Comparison of ENCODE assay signal across 8 mouse cellular contexts in the genomic region with DNA sequence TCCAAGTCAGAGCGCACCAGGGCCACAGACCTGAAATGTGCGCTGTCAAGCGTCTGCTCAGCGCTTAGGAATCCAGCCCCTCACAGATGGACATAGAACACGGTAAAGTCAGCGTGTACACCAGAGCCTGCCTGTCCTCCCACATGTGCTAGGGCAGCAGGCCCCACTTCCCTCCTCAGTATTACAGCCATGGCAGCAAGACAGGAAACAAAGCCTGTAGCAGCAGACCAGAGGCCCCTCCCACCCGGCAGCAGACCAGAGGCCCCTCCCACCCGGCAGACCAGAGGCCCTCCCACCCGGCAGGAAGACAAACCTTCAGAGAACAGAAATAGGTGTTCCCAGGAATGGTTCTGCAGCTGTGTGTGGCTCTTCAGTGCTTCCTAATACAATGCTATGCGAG. TPM values are rescaled to one million over a fixed set of nuclear protein-coding genes. Genes with fewer than 3 reads are reported as not detected.
DNase-seq lines count a peak whose midpoint lies in the region; ATAC-seq lines count a peak whose summit lies in the region.

No protein-coding gene starts in this region.

- peak; percentile 29 for DNase-seq in urinary bladder, postnatal 14 days (ENCODE audit: low spot score)
- no peak for DNase-seq in urinary bladder, adult 18-20 months (ENCODE audit: low spot score in 2 of 2)
- peak; percentile 68 for DNase-seq in forebrain, embryonic 11.5 days (ENCODE audit: low spot score)
- DNase-seq in kidney, postnatal 10 days: peak; percentile 74
- no peak for DNase-seq in left cerebral cortex, adult 8-10 months (ENCODE audit: low spot score in 2 of 2)
- DNase-seq in cerebellum, postnatal 10 days: no peak
- DNase-seq in layer of hippocampus, adult 9-11 months: no peak

- H3K27ac ChIP-seq in forebrain, embryonic 11.5 days (ENCODE audit: low read depth, low read length): no peak overlapping the region; the same call in 1 of the 2 replicates

- no peak overlapping the region for H3K4me3 ChIP-seq in forebrain, embryonic 11.5 days (ENCODE audit: low read depth, low read length)

- H3K9me3 ChIP-seq in forebrain, embryonic 11.5 days (ENCODE audit: control insufficient read depth, low read length): no peaks in the 10 kb centered on the region

- 55% methylated on average over 10 of the region's 10 CpGs for WGBS in forebrain, embryonic 11.5 days

- peaks cover 17% of the 10 kb centered on the region; the same call in 1 of the 2 replicates for H3K4me1 ChIP-seq in forebrain, embryonic 11.5 days (replicated peaks; ENCODE audit: control insufficient read depth, insufficient read depth, low read length)

- ATAC-seq in forebrain, embryonic 11.5 days (replicated peaks; ENCODE audit: low FRiP score): no peak
- ATAC-seq in monocyte, adult 5-6 weeks (replicated peaks; ENCODE audit: insufficient number of reproducible peaks, low FRiP score, low TSS enrichment, poor library complexity, severe bottlenecking): peak; percentile 69

- no peaks in the 10 kb centered on the region for H3K27me3 ChIP-seq in forebrain, embryonic 11.5 days (ENCODE audit: control insufficient read depth, insufficient read depth, low read length)

- H3K9ac ChIP-seq in forebrain, embryonic 11.5 days (ENCODE audit: low read length): no peak overlapping the region

- H3K36me3 ChIP-seq in forebrain, embryonic 11.5 days (ENCODE audit: control insufficient read depth, insufficient read depth, low read length): peaks cover 3% of the 10 kb centered on the region

- 0 out of 2 replicates have a peak overlapping the region, but pooled peaks have one; percentile 19 for H3K4me2 ChIP-seq in forebrain, embryonic 11.5 days (ENCODE audit: low read depth, low read length, severe bottlenecking)

RNA-seq across cellular contexts. Expression of a gene that starts 3.1 kb away (rescaled TPM):
- polyA plus RNA-seq in forebrain, embryonic 11.5 days (2014; fragmentation: Nextera tagmentation; extraction: Ambion mirVana): 300 and 308 TPM in 2 replicates
- total RNA-seq in monocyte, adult 5-6 weeks (2017): 174 to 287 TPM (median 193 TPM) in 3 replicates
- total RNA-seq in left cerebral cortex, adult 8-10 months (2022): 100 to 1,000 TPM; 116 to 150 (median 135) TPM

RNA-seq across cellular contexts. Expression of a gene that starts 15.7 kb away (rescaled TPM):
- 10.3 and 10.8 TPM in 2 replicates for polyA plus RNA-seq in forebrain, embryonic 11.5 days (2014; fragmentation: Nextera tagmentation; extraction: Ambion mirVana)
- 38.4 to 87.0 TPM (median 42.5 TPM) in 3 replicates for total RNA-seq in monocyte, adult 5-6 weeks (2017)
- 10 to 100 TPM; 11.1 to 14.5 (median 13.3) TPM for total RNA-seq in left cerebral cortex, adult 8-10 months (2022)

RNA-seq across cellular contexts. Expression of a gene that starts 18.8 kb away (rescaled TPM):
- polyA plus RNA-seq in forebrain, embryonic 11.5 days (2014; fragmentation: Nextera tagmentation; extraction: Ambion mirVana): 7.0 and 8.4 TPM in 2 replicates
- total RNA-seq in monocyte, adult 5-6 weeks (2017): 2.1 to 5.6 TPM (median 2.5 TPM) in 3 replicates
- total RNA-seq in left cerebral cortex, adult 8-10 months (2022): 10 to 100 TPM; 91.9 to 94.8 (median 93.7) TPM

RNA-seq across cellular contexts. Expression of a gene that starts 54.9 kb away (rescaled TPM):
- 118 and 124 TPM in 2 replicates for polyA plus RNA-seq in forebrain, embryonic 11.5 days (2014; fragmentation: Nextera tagmentation; extraction: Ambion mirVana)
- 8.1 to 18.1 TPM (median 12.9 TPM) in 3 replicates for total RNA-seq in monocyte, adult 5-6 weeks (2017)
- total RNA-seq in left cerebral cortex, adult 8-10 months (2022): 10 to 100 TPM; 24.4 to 30.0 (median 26.6) TPM

RNA-seq across cellular contexts. Expression of a gene that starts 54.9 kb away (rescaled TPM):
- polyA plus RNA-seq in forebrain, embryonic 11.5 days (2014; fragmentation: Nextera tagmentation; extraction: Ambion mirVana): 3.9 and 4.5 TPM in 2 replicates
- total RNA-seq in monocyte, adult 5-6 weeks (2017): 2.3 to 5.6 TPM in 2 of 3 replicates, not detected in the other
- 1 to 10 TPM; 1.3 to 2.2 (median 1.6) TPM for total RNA-seq in left cerebral cortex, adult 8-10 months (2022)

Comparison
In these comparisons a context has a peak if more than half of its experiments do, and no peak if none do; other contexts are left out.
1. DNase-seq: peak in urinary bladder, postnatal 14 days (single experiment), forebrain, embryonic 11.5 days (single experiment) and kidney, postnatal 10 days (single experiment); none in urinary bladder, adult 18-20 months (0 of 2), left cerebral cortex, adult 8-10 months (0 of 2), cerebellum, postnatal 10 days (0 of 2) and layer of hippocampus, adult 9-11 months (single experiment).
2. RNA of a gene that starts 18.8 kb away (total RNA-seq): 91.9 to 94.8 TPM in left cerebral cortex, adult 8-10 months; 2.1 to 5.6 TPM in monocyte, adult 5-6 weeks; every median in the first group is over 10 times any median in the second.